Mouse (Mus musculus): ENCODE measurements around the gene Mlh3.

The Mlh3 gene

DNA sequence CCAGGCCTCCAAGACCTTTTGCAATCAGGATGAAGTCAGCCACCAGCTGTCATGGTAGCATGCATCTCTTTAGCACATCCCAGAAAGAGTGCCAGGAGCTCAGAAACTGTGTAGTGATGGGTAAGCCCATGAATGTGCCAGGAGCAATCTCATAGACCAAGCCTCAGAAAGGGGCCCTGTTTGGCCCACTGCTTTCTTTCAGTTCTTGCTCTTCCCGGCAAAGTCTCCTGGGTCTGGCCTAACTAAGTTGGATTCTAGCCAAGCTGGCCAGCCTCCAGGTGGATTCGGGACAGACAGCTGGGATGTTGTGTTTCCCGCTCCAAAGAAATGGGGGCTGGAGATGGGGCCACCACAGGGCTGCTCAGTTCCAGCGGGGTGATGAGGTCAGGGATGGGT is 75.8 kb downstream of the Mlh3 start:
- in situ Hi-C loops (cut with MboI, MseI): loop anchor here (5.0 kb wide), 1 partner anchor 37 kb away; no protein-coding TSS in a partner anchor

DNA sequence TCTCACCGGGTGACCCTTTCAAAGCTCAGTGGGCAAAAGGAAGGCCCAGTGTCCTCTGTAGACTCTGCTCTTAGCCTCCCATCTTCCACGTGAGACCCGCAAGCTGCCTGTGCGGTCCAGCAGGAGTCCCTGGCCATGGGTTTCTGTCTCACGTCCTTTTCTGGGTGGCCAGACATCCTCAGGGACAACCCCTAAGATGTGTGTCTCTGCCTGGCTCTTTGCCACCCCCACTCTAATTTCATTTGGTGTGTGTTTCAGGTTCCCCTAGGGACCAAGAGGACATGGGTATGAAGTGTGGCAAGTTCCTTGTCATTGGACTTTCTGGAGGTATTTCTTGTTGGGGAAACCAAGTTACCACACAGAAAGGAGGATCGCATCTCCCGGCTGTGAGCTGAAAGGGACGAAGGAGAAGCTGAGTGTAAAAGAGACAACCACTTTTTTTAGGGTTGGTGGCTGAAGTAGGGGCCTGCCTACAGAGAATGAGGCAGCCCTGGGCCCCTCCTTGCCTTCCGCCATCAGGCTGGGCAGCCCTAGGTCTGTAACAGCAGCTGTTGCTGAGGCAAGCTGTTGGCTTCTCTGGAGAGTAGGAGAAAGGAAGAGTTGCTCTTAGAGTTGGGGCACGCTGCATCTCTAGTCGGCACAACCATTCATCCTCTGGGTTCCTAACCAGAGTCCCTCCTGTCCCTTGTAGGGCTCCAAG is 76.3 kb downstream of the Mlh3 start:
- in situ Hi-C loops (cut with MboI, MseI): loop anchor here (5.0 kb wide), 1 partner anchor 37 kb away; no protein-coding TSS in a partner anchor

DNA sequence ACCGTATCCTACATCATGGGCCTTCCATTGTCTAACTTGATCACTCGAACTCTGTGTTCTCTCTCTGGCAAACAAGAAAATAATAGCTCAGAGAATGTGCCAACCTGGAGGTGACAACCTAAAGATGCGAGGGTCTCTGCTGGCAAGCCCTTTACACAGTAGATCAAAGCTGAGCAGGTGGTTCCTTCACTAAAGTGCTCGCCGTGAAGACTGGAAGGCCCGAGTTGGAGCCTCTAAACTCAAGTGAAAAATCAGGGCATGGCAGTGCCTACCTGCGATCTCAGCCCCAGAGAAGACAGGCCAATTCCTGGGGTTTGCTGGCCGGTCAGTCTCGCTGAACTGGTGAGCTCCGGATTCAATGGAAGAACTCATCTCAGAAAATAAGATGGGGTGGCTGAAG is 77.3 kb downstream of the Mlh3 start:
- in situ Hi-C loops (cut with MboI, MseI): loop anchor here (5.0 kb wide), 1 partner anchor 36 kb away; no protein-coding TSS in a partner anchor

DNA sequence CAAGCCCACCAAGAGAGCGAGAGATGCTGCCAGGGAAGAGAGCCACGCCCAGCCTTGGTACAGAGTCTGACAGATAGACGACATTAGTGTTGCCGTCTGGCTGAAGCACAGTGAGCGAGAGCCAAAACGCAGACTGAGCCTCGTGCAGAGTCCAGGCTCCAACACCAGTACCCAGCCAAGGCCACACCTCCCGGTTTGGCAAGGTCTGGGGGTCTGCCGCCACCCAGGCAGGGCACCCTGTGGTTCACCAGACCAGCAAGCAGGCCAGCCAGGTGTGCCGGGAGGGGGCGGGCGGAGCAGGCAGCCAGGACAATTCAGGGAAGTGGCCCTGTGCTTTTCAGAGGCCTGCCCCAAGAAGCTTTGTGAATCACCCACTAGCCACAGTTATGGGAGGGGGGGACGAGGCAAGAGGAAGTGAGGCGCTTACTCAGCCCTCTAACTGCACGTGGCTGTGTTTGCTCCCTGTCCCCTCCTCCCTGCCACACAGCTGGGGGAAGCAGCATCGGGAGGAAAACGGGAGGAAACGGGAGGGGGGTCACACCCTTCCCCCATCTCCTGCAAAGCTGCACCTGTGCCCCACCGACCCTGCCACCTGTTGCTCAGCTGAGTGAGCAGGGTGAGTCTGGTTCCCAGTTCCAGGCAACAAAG is 77.8 kb downstream of the Mlh3 start:
- in situ Hi-C loops (cut with MboI, MseI): loop anchor here (5.0 kb wide), 1 partner anchor 35 kb away; no protein-coding TSS in a partner anchor

DNA sequence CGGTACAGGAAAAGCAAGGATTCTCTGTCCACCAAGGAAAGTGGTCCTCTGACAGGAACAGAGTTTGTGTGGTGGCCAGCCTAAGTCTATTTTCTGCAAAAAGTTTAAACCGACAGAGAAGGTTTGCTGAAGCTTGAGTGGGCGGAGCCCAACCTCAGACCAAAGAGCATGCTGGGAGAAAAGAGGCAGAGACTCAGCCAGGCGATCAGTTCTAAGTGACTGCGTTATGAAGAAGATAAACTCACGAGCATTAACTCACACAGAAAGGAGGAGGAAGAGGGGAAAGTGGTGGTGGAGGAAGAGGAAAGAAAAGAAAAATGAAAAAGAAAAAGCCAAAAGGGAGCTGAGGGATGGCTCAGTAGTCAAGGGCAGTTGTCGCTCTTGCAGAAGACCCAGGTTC is 80.1 kb downstream of the Mlh3 start:
- in situ Hi-C loops (cut with MboI, MseI): loop anchor here (5.0 kb wide), 1 partner anchor 33 kb away; no protein-coding TSS in a partner anchor

DNA sequence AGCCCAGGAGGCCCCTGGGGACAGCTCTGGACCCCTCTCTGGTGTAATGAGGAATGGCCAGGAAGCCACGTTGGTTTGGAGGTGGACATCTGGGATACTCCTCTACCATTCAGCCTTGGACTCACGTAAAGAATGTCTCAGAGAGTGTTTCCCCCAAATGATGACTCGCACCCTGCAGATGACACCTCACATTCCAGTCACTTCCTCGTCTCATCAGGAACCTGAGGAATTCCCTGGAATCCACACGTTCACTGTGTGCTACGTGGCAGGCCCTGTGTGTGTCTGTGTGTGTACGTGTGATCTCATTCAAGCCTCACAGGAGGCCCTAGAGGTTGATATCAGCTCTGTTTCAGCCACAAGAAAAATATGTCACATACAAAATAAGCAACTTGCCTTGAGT is 84.0 kb downstream of the Mlh3 start:
- in situ Hi-C loops (cut with MboI, MseI): no loop called here

DNA sequence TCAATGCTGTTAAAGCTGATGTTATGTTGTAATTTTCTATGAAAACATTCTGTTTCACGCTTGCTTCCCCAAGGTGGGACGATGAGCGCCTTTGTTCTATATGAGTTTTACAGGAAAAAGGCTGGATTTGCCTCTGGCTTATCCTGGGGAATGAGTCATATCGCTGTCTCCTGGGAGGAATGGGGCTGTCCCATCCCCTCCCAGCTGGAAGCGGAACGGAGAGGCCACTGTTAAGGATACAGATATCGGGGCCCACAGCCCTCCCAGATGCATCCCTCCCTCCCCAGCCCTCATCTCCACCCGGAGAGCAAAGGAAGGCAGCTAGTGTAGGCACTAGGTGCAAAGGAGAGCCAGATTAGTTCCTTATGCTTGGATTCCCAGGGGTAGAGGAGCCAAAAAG is 84.6 kb downstream of the Mlh3 start:
- in situ Hi-C loops (cut with MboI, MseI): no loop called here

Measured in T-helper 1 cell (primary cell).